10 mouse cellular contexts compared by ENCODE assay signal in the genomic region with DNA sequence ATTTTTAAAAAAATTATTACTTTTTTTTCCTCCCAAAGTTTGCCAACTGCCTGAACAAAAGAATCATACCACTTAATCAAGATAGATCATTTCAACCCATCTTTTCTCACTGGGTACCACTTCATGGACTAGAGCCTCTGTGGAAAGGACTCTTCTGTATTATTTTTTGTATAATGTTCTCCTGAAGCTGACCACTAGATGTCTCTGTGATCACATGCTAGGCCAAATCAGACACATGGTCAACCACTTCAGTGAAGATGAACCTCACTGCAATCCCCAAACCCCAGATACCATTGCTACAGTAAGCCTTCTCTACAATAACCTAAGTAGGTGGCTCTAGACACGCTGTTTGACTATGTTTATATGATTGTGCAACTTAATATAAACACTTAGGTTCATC. TPM values are rescaled to one million over a fixed set of nuclear protein-coding genes. Genes with fewer than 3 reads are reported as not detected.
DNase-seq lines count a peak whose midpoint lies in the region; ATAC-seq and TF ChIP-seq lines count a peak whose summit lies in the region.
"Had no signal": no experiment of that assay in that cellular context is flagged by ENCODE, and none has a peak within 500 bp of the region (broad histone marks: within the 10 kb centered on the region; RNA-seq: fewer than 3 reads in every experiment).

No protein-coding gene starts in this region.

- ATAC-seq in kidney, postnatal 0 days (replicated peaks; ENCODE audit: low FRiP score, low read depth) = no peak

- peak; percentile 57 for DNase-seq in kidney, postnatal 0 days (ENCODE audit: low spot score)
- DNase-seq in kidney, adult 11 months = no peak
- DNase-seq in 416B (ENCODE audit: low read depth) (peak; percentile 39), NIH3T3 (ENCODE audit: low read depth) (peak; percentile 3)
- no peak for DNase-seq in gastrocnemius, postnatal 36 days
- DNase-seq in right cerebral cortex, postnatal 36 days (ENCODE audit: low spot score in 2 of 2) = no peak
- DNase-seq in gastrocnemius, adult 8-10 months (ENCODE audit: low spot score in 2 of 2) = no peak

- H3K4me3 ChIP-seq in kidney, postnatal 0 days (replicated peaks; ENCODE audit: low read depth, low read length) = no peak overlapping the region
- H3K4me3 ChIP-seq in embryonic fibroblast, embryonic 13.5 days (ENCODE audit: insufficient read depth, low read length) = no peak overlapping the region
- H3K4me3 ChIP-seq: erythroblast, embryonic 14.5 days; liver, embryonic 15.5 days had no signal

- H3K9me3 ChIP-seq in kidney, postnatal 0 days (replicated peaks; ENCODE audit: low read length) = no peaks in the 10 kb centered on the region
- H3K9me3 ChIP-seq: liver, embryonic 15.5 days had no signal

- 65% methylated on average over 1 of the region's 1 CpGs for WGBS in kidney, postnatal 0 days

- intact Hi-C loops in gastrocnemius, postnatal 36 days (cut with DNase I) = no loop called here

- no peaks in the 10 kb centered on the region for H3K27me3 ChIP-seq in kidney, postnatal 0 days (ENCODE audit: insufficient read depth, low read length)
- H3K27me3 ChIP-seq: liver, embryonic 15.5 days had no signal

- H3K9ac ChIP-seq in kidney, postnatal 0 days (ENCODE audit: low read depth, low read length) = no peak overlapping the region
- H3K9ac ChIP-seq: liver, embryonic 15.5 days had no signal

- no peak overlapping the region for H3K4me2 ChIP-seq in kidney, postnatal 0 days (ENCODE audit: low read length)
- H3K4me2 ChIP-seq: liver, embryonic 15.5 days had no signal

- no peaks in the 10 kb centered on the region for H3K4me1 ChIP-seq in kidney, postnatal 0 days (replicated peaks; ENCODE audit: insufficient read depth, low read length)
- no peaks in the 10 kb centered on the region for H3K4me1 ChIP-seq in embryonic fibroblast, embryonic 13.5 days (ENCODE audit: control insufficient read depth, insufficient read depth, low read length)
- H3K4me1 ChIP-seq: liver, embryonic 15.5 days had no signal

- peak; percentile 76 for TF ChIP-seq CTCF in kidney, postnatal 0 days (IDR thresholded peaks at IDR 0.05; ENCODE audit: low read depth)
- 0 out of 2 replicates have a peak, but pooled peaks have one; percentile 16 for TF ChIP-seq CTCF in embryonic fibroblast, embryonic 13.5 days (IDR thresholded peaks at IDR 0.05; ENCODE audit: borderline replicate concordance, insufficient read depth, low read length)

- H3K36me3 ChIP-seq in kidney, postnatal 0 days (ENCODE audit: insufficient read depth, low read length) = no peaks in the 10 kb centered on the region
- H3K36me3 ChIP-seq: liver, embryonic 15.5 days had no signal

- no peak for TF ChIP-seq POLR2A in embryonic fibroblast, embryonic 13.5 days (IDR thresholded peaks at IDR 0.05; ENCODE audit: low read depth, low read length)

- H3K27ac ChIP-seq in kidney, postnatal 0 days = no peak overlapping the region
- H3K27ac ChIP-seq in embryonic fibroblast, embryonic 13.5 days (ENCODE audit: insufficient read depth, low read length) = no peak overlapping the region
- H3K27ac ChIP-seq: liver, embryonic 15.5 days had no signal

RNA-seq across cellular contexts. Expression of a gene that starts 19.4 kb away (rescaled TPM):
- polyA plus RNA-seq in kidney, postnatal 0 days (2015; fragmentation: Nextera tagmentation; extraction: Ambion mirVana) = 1.0 and 1.2 TPM in 2 replicates
- 6.3 and 6.5 TPM in 2 replicates for polyA plus RNA-seq in embryonic fibroblast, embryonic 13.5 days (2011; ENCODE audit: insufficient read length, low read depth, missing spikeins)
- under 1 TPM; 0.08 to 0.22 TPM for total RNA-seq in gastrocnemius, postnatal 36 days (2021)
- under 1 TPM; 0.07 to 0.24 (median 0.15) TPM for total RNA-seq in gastrocnemius, adult 8-10 months (2022)
- polyA plus RNA-seq: erythroblast, embryonic 14.5 days had no signal

Comparison
In these comparisons a context has a peak if more than half of its experiments do, and no peak if none do; other contexts are left out.
1. DNase-seq: peak in kidney, postnatal 0 days (single experiment), 416B (single experiment) and NIH3T3 (single experiment); none in kidney, adult 11 months (single experiment), gastrocnemius, postnatal 36 days (0 of 2), right cerebral cortex, postnatal 36 days (0 of 2) and gastrocnemius, adult 8-10 months (0 of 2).